Mouse (Mus musculus): ENCODE measurements around the gene Morn1.
"Not testable (repeated sequence)": the region's sequence is repeated elsewhere in the genome, so short reads cannot be mapped to it uniquely, and the experiment has no call there.

Gene Morn1

GRCm38 (mm10) chr4:155076677-155077076, 9.7 kb upstream of the Morn1 start:
- in situ Hi-C loops (cut with MboI, MseI) = no loop called here

GRCm38 (mm10) chr4:155078808-155079207, 7.6 kb upstream of the Morn1 start:
- in situ Hi-C loops (cut with MboI, MseI) = not testable (repeated sequence)

GRCm38 (mm10) chr4:155079666-155080065, 6.7 kb upstream of the Morn1 start:
- in situ Hi-C loops (cut with MboI, MseI) = no loop called here

GRCm38 (mm10) chr4:155083553-155083952, 2.8 kb upstream of the Morn1 start:
- in situ Hi-C loops (cut with MboI, MseI) = no loop called here

GRCm38 (mm10) chr4:155084351-155084750, 2.0 kb upstream of the Morn1 start:
- in situ Hi-C loops (cut with MboI, MseI) = no loop called here

GRCm38 (mm10) chr4:155085206-155086107, 920 bp upstream of the Morn1 start:
- in situ Hi-C loops (cut with MboI, MseI) = no loop called here

GRCm38 (mm10) chr4:155089241-155089640, 2.9 kb downstream of the Morn1 start:
- in situ Hi-C loops (cut with MboI, MseI) = no loop called here

- in situ Hi-C loops (cut with MboI, MseI) = loop anchor here (5.0 kb wide), 1 partner anchor 57 kb away; no protein-coding TSS in a partner anchor
Observed at GRCm38 (mm10) chr4:155090147-155090546, 3.8 kb downstream of the Morn1 start.

- in situ Hi-C loops (cut with MboI, MseI) = loop anchor here (5.0 kb wide), 1 partner anchor 56 kb away; no protein-coding TSS in a partner anchor
Observed at GRCm38 (mm10) chr4:155090688-155091449, 4.5 kb downstream of the Morn1 start.

GRCm38 (mm10) chr4:155092718-155093430, 6.5 kb downstream of the Morn1 start:
- in situ Hi-C loops (cut with MboI, MseI) = loop anchor here (5.0 kb wide), 1 partner anchor 54 kb away; no protein-coding TSS in a partner anchor

GRCm38 (mm10) chr4:155093431-155094149, 7.2 kb downstream of the Morn1 start:
- in situ Hi-C loops (cut with MboI, MseI) = loop anchor here (5.0 kb wide), 1 partner anchor 54 kb away; no protein-coding TSS in a partner anchor

- in situ Hi-C loops (cut with MboI, MseI) = loop anchor here (5.0 kb wide), 1 partner anchor 53 kb away; no protein-coding TSS in a partner anchor
Observed at GRCm38 (mm10) chr4:155094565-155094964, 8.2 kb downstream of the Morn1 start.

- in situ Hi-C loops (cut with MboI, MseI) = loop anchor here (5.0 kb wide), 2 partner anchors 152 to 212 kb away; partner anchors contain the start of gene Faap20
Observed at GRCm38 (mm10) chr4:155095238-155095900, 9.0 kb downstream of the Morn1 start.

GRCm38 (mm10) chr4:155095967-155096366, 9.6 kb downstream of the Morn1 start:
- in situ Hi-C loops (cut with MboI, MseI) = loop anchor here (5.0 kb wide), 2 partner anchors 151 to 211 kb away; partner anchors contain the start of gene Faap20

- in situ Hi-C loops (cut with MboI, MseI) = loop anchor here (5.0 kb wide), 2 partner anchors 150 to 210 kb away; partner anchors contain the start of gene Faap20
Observed at GRCm38 (mm10) chr4:155097452-155097851, 11.1 kb downstream of the Morn1 start.

GRCm38 (mm10) chr4:155098572-155098971, 12.2 kb downstream of the Morn1 start:
- in situ Hi-C loops (cut with MboI, MseI) = loop anchor here (5.0 kb wide), 2 partner anchors 149 to 209 kb away; partner anchors contain the start of gene Faap20

- in situ Hi-C loops (cut with MboI, MseI) = no loop called here
Observed at GRCm38 (mm10) chr4:155107886-155108285, 21.5 kb downstream of the Morn1 start.

- in situ Hi-C loops (cut with MboI, MseI) = no loop called here
Observed at GRCm38 (mm10) chr4:155109471-155109870, 23.1 kb downstream of the Morn1 start.

GRCm38 (mm10) chr4:155113766-155114410, 27.5 kb downstream of the Morn1 start:
- in situ Hi-C loops (cut with MboI, MseI) = no loop called here
